Mouse (Mus musculus) ES-Bruce4 (cell line): Measurements from ENCODE around the gene Psmc3ip. TPM values are rescaled to one million over a fixed set of nuclear protein-coding genes. Genes with fewer than 3 reads are reported as not detected.

Source experiments
- H3K27ac ChIP-seq: 2 replicates; pipeline ENCODE4 v1.5.1; 2012; ENCODE audit warnings: low read length, inconsistent platforms; ENCODE audit not compliant: insufficient read depth
- H3K27me3 ChIP-seq: 2 replicates; pipeline ENCODE4 v1.6.1; 2012; ENCODE audit warnings: mild to moderate bottlenecking, low read length, inconsistent platforms; ENCODE audit not compliant: control insufficient read depth, poor library complexity, insufficient read depth, severe bottlenecking
- H3K36me3 ChIP-seq: 2 replicates; pipeline ENCODE4 v1.6.1; 2012; ENCODE audit warnings: inconsistent platforms, mild to moderate bottlenecking, low read length, moderate library complexity; ENCODE audit not compliant: control insufficient read depth, poor library complexity, insufficient read depth, severe bottlenecking
- H3K4me1 ChIP-seq: one replicate; pipeline ENCODE4 v1.8.1; 2011; ENCODE audit warnings: low read length; ENCODE audit not compliant: control insufficient read depth, insufficient read depth
- H3K4me3 ChIP-seq: 2 replicates; pipeline ENCODE4 v1.5.1; 2011; ENCODE audit warnings: low read depth, mild to moderate bottlenecking, low read length
- H3K9ac ChIP-seq: 2 replicates; pipeline ENCODE4 v1.6.1; 2012; ENCODE audit warnings: low read depth, mild to moderate bottlenecking, inconsistent platforms; ENCODE audit not compliant: poor library complexity, severe bottlenecking
- H3K9me3 ChIP-seq: replicated peaks from 2 replicates; pipeline ENCODE4 v1.6.1; 2012; ENCODE audit warnings: mild to moderate bottlenecking, low read length, inconsistent platforms; ENCODE audit not compliant: control insufficient read depth, poor library complexity, insufficient read depth, severe bottlenecking
- CTCF ChIP-seq: IDR thresholded peaks from one replicate; pipeline ENCODE4 v1.8.1; 2011; ENCODE audit warnings: low read depth, low read length
- EP300 ChIP-seq: IDR thresholded peaks from 2 replicates; pipeline ENCODE4 v1.6.1; 2011; ENCODE audit warnings: low read depth, low read length; ENCODE audit not compliant: insufficient read depth
- POLR2A ChIP-seq: IDR thresholded peaks from one replicate; pipeline ENCODE4 v1.8.1; 2011; ENCODE audit warnings: low read length; ENCODE audit not compliant: insufficient read depth
- polyA plus RNA-seq: library from polyadenylated mRNA; stranded (reverse); fragments of >200 nt; gene quantifications from 2 replicates; pipeline ENCODE4 v1.2.4, GENCODE M21; 2011; ENCODE audit warnings: low read depth; ENCODE audit not compliant: missing spikeins, insufficient read depth, insufficient read length

Psmc3ip gene
- polyA plus RNA-seq, 1 experiment: 35.1 TPM

GRCm38 (mm10) chr11:101050359-101050758, 44.9 kb downstream of the Psmc3ip start:
- no peaks in the 10 kb centered on the region for H3K27me3 ChIP-seq
- no peak overlapping the region for H3K4me3 ChIP-seq
- H3K4me1 ChIP-seq: peaks cover 2% of the 10 kb centered on the region
- TF ChIP-seq CTCF: no peak
- no peak for TF ChIP-seq EP300
- TF ChIP-seq POLR2A: no peak
- H3K9me3 ChIP-seq: no peaks in the 10 kb centered on the region
- H3K27ac ChIP-seq: no peak overlapping the region
- no peak overlapping the region for H3K9ac ChIP-seq
- no peaks in the 10 kb centered on the region for H3K36me3 ChIP-seq

GRCm38 (mm10) chr11:101047502-101047901, 47.7 kb downstream of the Psmc3ip start:
- no peaks in the 10 kb centered on the region for H3K36me3 ChIP-seq
- TF ChIP-seq CTCF (no peak), POLR2A (no peak), EP300 (no peak)
- no peak overlapping the region for H3K4me3 ChIP-seq
- H3K9ac ChIP-seq: no peak overlapping the region
- H3K9me3 ChIP-seq: no peaks in the 10 kb centered on the region
- H3K27me3 ChIP-seq: no peaks in the 10 kb centered on the region
- no peaks in the 10 kb centered on the region for H3K4me1 ChIP-seq
- no peak overlapping the region for H3K27ac ChIP-seq

GRCm38 (mm10) chr11:101046440-101046839, 48.8 kb downstream of the Psmc3ip start:
- Histone ChIP-seq H3K36me3 (no peaks in the 10 kb centered on the region), H3K27ac (no peak overlapping the region), H3K9ac (no peak overlapping the region), H3K4me3 (no peak overlapping the region), H3K27me3 (no peaks in the 10 kb centered on the region), H3K4me1 (no peaks in the 10 kb centered on the region), H3K9me3 (no peaks in the 10 kb centered on the region)
- no peak for TF ChIP-seq EP300
- TF ChIP-seq POLR2A: no peak
- no peak for TF ChIP-seq CTCF

GRCm38 (mm10) chr11:101045826-101046225, 49.4 kb downstream of the Psmc3ip start:
- Histone ChIP-seq H3K4me1 (no peaks in the 10 kb centered on the region), H3K4me3 (no peak overlapping the region), H3K9me3 (no peaks in the 10 kb centered on the region), H3K27me3 (no peaks in the 10 kb centered on the region), H3K36me3 (no peaks in the 10 kb centered on the region), H3K27ac (no peak overlapping the region), H3K9ac (no peak overlapping the region)
- TF ChIP-seq CTCF (no peak), POLR2A (no peak), EP300 (no peak)

Other genes with a start within 250 kb of the Psmc3ip start
- 7.3 and 7.6 TPM in 2 replicates for gene Stat5b, start 244.7 kb downstream of the Psmc3ip start, polyA plus RNA-seq
- gene Stat5a, start 236.1 kb downstream of the Psmc3ip start, polyA plus RNA-seq: 3.6 and 4.4 TPM in 2 replicates
- 31.2 and 39.8 TPM in 2 replicates for gene Stat3, start 155.9 kb downstream of the Psmc3ip start, polyA plus RNA-seq
- 78.5 and 79.8 TPM in 2 replicates for gene Cavin1, start 124.5 kb downstream of the Psmc3ip start, polyA plus RNA-seq
- gene Atp6v0a1, start 86.0 kb downstream of the Psmc3ip start, polyA plus RNA-seq: 33.7 and 37.5 TPM in 2 replicates
- gene Naglu, start 25.4 kb downstream of the Psmc3ip start, polyA plus RNA-seq: 7.3 and 7.9 TPM in 2 replicates
- 1.0 TPM in 1 of 2 replicates, not detected in the other for gene Hsd17b1, start 17.0 kb downstream of the Psmc3ip start, polyA plus RNA-seq
- gene Coasy, start 12.9 kb downstream of the Psmc3ip start, polyA plus RNA-seq: 21.7 and 24.5 TPM in 2 replicates
- 40.5 and 44.8 TPM in 2 replicates for gene Mlx, start 8.2 kb downstream of the Psmc3ip start, polyA plus RNA-seq
- 32.3 and 33.6 TPM in 2 replicates for gene Retreg3, start 24.5 kb upstream of the Psmc3ip start, polyA plus RNA-seq
- 55.3 and 60.5 TPM in 2 replicates for gene Tubg1, start 24.5 kb upstream of the Psmc3ip start, polyA plus RNA-seq
- 1.9 and 3.0 TPM in 2 replicates for gene Tubg2, start 60.5 kb upstream of the Psmc3ip start, polyA plus RNA-seq
- gene Cntnap1, start 75.1 kb upstream of the Psmc3ip start, polyA plus RNA-seq: 0.15 and 0.37 TPM in 2 replicates
- 2.5 and 4.4 TPM in 2 replicates for gene Plekhh3, start 75.9 kb upstream of the Psmc3ip start, polyA plus RNA-seq
- gene Ccr10, start 80.0 kb upstream of the Psmc3ip start, polyA plus RNA-seq: not detected in 2 replicates
- 42.8 and 49.9 TPM in 2 replicates for gene Ezh1, start 131.0 kb upstream of the Psmc3ip start, polyA plus RNA-seq
- 3.4 and 4.9 TPM in 2 replicates for gene Ramp2, start 150.6 kb upstream of the Psmc3ip start, polyA plus RNA-seq
- gene Vps25, start 158.3 kb upstream of the Psmc3ip start, polyA plus RNA-seq: 135 and 143 TPM in 2 replicates
- 0.85 and 0.96 TPM in 2 replicates for gene Wnk4, start 165.1 kb upstream of the Psmc3ip start, polyA plus RNA-seq
- gene Cntd1, start 183.6 kb upstream of the Psmc3ip start, polyA plus RNA-seq: 14.6 and 14.9 TPM in 2 replicates
- 44.8 and 53.0 TPM in 2 replicates for gene Coa3, start 183.7 kb upstream of the Psmc3ip start, polyA plus RNA-seq
- 48.2 and 53.0 TPM in 2 replicates for gene Becn1, start 206.8 kb upstream of the Psmc3ip start, polyA plus RNA-seq
- gene Psme3, start 220.8 kb upstream of the Psmc3ip start, polyA plus RNA-seq: 161 and 168 TPM in 2 replicates
- gene Aoc2, start 229.6 kb upstream of the Psmc3ip start, polyA plus RNA-seq: 3.5 and 5.8 TPM in 2 replicates
- 0.84 and 0.94 TPM in 2 replicates for gene Aoc3, start 235.2 kb upstream of the Psmc3ip start, polyA plus RNA-seq